Mouse (Mus musculus) E14TG2a.4 (cell line): ENCODE data around the gene Zfp455.
A peak's percentile ranks its signal among the peaks of the same experiment; 100 is the strongest.
"Not testable (repeated sequence)": the region's sequence is repeated elsewhere in the genome, so short reads cannot be mapped to it uniquely, and the experiment has no call there.

Experiments used
- H3K27me3 ChIP-seq: 2 replicates; pipeline ENCODE4 v1.6.1; 2014; ENCODE audit warnings: low read length, control low read depth; ENCODE audit not compliant: insufficient read depth
- H3K36me3 ChIP-seq: 2 replicates; pipeline ENCODE4 v1.6.1; 2014; ENCODE audit warnings: low read length, control low read depth; ENCODE audit not compliant: insufficient read depth
- H3K4me1 ChIP-seq: replicated peaks from 2 replicates; pipeline ENCODE4 v1.6.1; 2014; ENCODE audit warnings: low read depth, low read length, control low read depth
- H3K4me3 ChIP-seq: replicated peaks from 2 replicates; pipeline ENCODE4 v1.5.1; 2014; ENCODE audit warnings: mild to moderate bottlenecking, low read length
- H3K9me3 ChIP-seq: 2 replicates; pipeline ENCODE4 v1.6.1; 2014; ENCODE audit warnings: low read length, control low read depth
- CTCF ChIP-seq: conservative IDR thresholded peaks from 2 replicates; pipeline ENCODE4 v1.5.1; 2014; ENCODE audit warnings: low read length
- NANOG ChIP-seq: IDR thresholded peaks from 2 replicates; pipeline ENCODE4 v1.6.1; 2014; ENCODE audit warnings: borderline replicate concordance, low read length, mixed read lengths
- POU5F1 ChIP-seq: IDR thresholded peaks from 2 replicates; pipeline ENCODE4 v1.6.1; 2014; ENCODE audit warnings: low read length, borderline replicate concordance

Zfp455 gene

GRCm38 (mm10) chr13:67194340-67194894 is at the start of gene Zfp455:
Gene Zfp455 (plus strand): TSS chr13:67194506.
- no peaks in the 10 kb centered on the region for H3K36me3 ChIP-seq
- TF ChIP-seq POU5F1, result no peak
- TF ChIP-seq CTCF, result no peak
- TF ChIP-seq NANOG, result no peak
- peak within 1 kb of the TSS; percentile 83 for H3K4me3 ChIP-seq
- H3K27me3 ChIP-seq, result no peaks in the 10 kb centered on the region
- no peaks in the 10 kb centered on the region for H3K9me3 ChIP-seq
- H3K4me1 ChIP-seq, result peaks cover 8% of the 10 kb centered on the region

- H3K9me3 ChIP-seq, H3K4me1 ChIP-seq, H3K27me3 ChIP-seq, H3K4me3 ChIP-seq, H3K36me3 ChIP-seq: not testable (repeated sequence)
Observed at GRCm38 (mm10) chr13:67166122-67166521, 28.2 kb upstream of the Zfp455 start.

GRCm38 (mm10) chr13:67172991-67173722 is 21.1 kb upstream of the Zfp455 start, which contains the start of gene Rsl1:
Gene Rsl1 (plus strand): TSS chr13:67173182.
- not testable (repeated sequence) for H3K27me3 ChIP-seq, H3K9me3 ChIP-seq, H3K36me3 ChIP-seq, H3K4me1 ChIP-seq
- peak within 1 kb of the TSS; percentile 76 for H3K4me3 ChIP-seq

GRCm38 (mm10) chr13:67173723-67174055 is 20.6 kb upstream of the Zfp455 start:
- Histone ChIP-seq H3K27me3 (no peaks in the 10 kb centered on the region), H3K9me3 (no peaks in the 10 kb centered on the region), H3K4me1 (peaks cover 3% of the 10 kb centered on the region; the same call in 1 of the 2 replicates), H3K36me3 (no peaks in the 10 kb centered on the region), H3K4me3 (peak overlapping the region; percentile 76)
- TF ChIP-seq NANOG (no peak), CTCF (no peak)

- Histone ChIP-seq H3K4me1 (no peaks in the 10 kb centered on the region), H3K36me3 (no peaks in the 10 kb centered on the region), H3K9me3 (no peaks in the 10 kb centered on the region), H3K27me3 (no peaks in the 10 kb centered on the region; the same call in 1 of the 2 replicates), H3K4me3 (no peak overlapping the region)
- TF ChIP-seq NANOG (no peak), CTCF (no peak), POU5F1 (no peak)
Observed at GRCm38 (mm10) chr13:67201656-67202055, 7.3 kb downstream of the Zfp455 start.

- H3K4me3 ChIP-seq, result peak overlapping the region; percentile 52
- no peaks in the 10 kb centered on the region for H3K27me3 ChIP-seq
- no peak for TF ChIP-seq CTCF
- no peak for TF ChIP-seq POU5F1
- no peak for TF ChIP-seq NANOG
- no peaks in the 10 kb centered on the region for H3K36me3 ChIP-seq
- H3K4me1 ChIP-seq, result no peaks in the 10 kb centered on the region
- H3K9me3 ChIP-seq, result peaks cover 82% of the 10 kb centered on the region
Observed at GRCm38 (mm10) chr13:67214015-67214607, 19.8 kb downstream of the Zfp455 start.
